Mouse (Mus musculus): ENCODE results near the gene Fmo4.

Fmo4 gene

DNA sequence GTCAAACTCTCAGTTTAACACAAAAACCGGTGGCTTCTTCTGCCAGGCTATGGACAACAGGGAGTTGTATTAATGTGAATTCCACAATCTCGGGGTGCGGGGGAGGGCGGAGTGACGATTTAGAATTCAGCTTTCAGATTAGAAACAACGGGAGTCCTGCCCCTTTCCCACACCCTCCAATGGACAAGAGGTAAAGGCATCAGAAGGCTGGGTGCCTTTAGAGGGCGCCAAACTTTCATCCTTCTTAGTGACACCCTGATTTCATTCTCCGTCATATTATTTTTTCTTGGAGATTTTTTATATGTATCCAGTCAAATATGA is at the start of gene Fmo4:
Fmo4 (minus strand) TSS at position 137 of the 321 bp plus-strand sequence.
- DNase-seq (ENCODE audit: low read depth, low spot score): no peak

DNA sequence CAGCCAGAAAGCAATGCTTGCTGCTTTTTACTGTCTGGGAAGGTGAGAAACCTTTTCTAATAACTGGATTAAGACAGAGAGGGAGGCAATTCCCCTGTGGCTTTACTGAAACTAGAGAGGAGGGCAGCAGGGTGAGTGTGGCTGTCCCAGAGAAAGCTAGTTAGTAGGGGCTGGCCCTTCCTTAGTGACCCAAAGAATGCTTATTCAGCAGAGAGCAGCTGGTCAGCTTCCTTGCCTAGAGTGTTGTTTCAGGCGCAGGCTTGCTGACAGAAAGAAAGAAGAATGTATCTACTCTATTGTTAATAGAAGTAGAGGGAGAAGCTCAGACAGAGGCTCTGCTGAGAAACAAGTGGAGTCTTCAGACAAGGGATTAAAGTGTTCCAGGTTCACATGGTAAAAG is 48.6 kb upstream of the Fmo4 start:
- DNase-seq (ENCODE audit: low read depth, low spot score): no peak

DNA sequence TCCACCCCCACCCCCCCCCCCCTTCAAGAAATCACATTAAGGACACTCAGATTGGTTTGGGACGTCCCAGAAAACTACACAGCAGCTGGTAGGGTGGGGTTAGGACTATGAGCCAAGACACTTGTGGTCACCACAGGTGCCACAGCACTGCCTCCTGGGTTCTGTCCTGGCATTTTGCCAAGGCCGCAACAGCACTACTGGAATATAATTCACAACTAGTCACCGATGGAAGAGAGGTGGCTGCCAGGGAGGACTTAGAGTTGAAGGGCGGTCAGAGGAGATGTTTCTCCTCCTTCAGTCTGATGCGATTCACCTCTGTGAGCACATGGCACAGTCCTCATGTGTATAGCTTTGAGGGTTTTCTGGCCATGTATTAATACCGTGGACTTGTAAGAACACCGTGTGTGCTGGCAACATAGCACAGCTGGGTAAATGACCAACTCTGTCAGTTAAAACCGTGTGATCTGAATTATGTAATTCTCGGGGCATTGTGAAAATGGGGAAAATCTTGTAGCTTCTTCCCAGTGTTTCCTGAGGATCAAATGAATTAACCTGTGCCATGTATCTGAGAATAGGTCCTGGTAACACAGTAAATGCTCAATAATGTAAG is 46.3 kb upstream of the Fmo4 start:
- no peak for DNase-seq (ENCODE audit: low read depth, low spot score)

DNA sequence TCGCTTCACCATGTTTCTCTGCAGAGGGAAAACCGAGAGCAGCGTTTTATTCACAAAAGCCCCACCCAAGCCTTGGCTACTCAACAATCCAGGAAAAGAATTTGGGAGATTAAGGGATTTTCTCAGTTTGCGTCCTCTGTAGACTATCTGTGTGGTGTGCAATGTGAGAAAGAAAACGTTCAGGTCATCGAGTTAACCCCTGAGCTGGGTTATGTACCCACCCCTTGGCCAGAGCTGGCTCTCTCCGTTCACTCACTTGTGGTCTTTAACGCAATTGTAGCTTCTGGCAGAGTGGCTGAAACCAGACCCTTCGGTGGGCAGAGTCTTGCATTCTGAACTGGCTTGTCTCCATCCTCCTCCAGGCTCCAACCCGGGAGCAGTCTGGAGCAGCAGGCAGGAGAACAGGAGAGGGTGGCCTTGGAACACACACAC is 45.8 kb upstream of the Fmo4 start:
- DNase-seq (ENCODE audit: low read depth, low spot score): no peak

DNA sequence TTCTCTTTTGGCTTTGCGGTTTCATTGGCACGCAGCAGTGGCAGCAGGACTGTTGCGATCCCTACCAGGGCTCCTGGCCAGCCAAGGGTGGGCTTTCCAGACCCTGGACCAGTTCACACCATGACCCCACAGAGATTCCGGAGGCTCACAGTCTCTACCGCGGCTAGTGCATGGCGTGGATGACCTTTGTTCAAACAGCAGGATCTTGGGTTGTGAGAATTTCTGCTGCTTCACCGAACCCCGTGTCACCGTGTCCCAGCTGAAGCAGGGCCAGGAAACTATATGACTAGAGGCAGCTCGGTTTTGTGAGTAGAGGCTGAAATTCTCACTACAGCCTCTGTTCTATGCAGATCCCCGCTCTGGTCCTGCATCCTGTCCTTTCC is 45.0 kb upstream of the Fmo4 start:
- DNase-seq (ENCODE audit: low read depth, low spot score): no peak

DNA sequence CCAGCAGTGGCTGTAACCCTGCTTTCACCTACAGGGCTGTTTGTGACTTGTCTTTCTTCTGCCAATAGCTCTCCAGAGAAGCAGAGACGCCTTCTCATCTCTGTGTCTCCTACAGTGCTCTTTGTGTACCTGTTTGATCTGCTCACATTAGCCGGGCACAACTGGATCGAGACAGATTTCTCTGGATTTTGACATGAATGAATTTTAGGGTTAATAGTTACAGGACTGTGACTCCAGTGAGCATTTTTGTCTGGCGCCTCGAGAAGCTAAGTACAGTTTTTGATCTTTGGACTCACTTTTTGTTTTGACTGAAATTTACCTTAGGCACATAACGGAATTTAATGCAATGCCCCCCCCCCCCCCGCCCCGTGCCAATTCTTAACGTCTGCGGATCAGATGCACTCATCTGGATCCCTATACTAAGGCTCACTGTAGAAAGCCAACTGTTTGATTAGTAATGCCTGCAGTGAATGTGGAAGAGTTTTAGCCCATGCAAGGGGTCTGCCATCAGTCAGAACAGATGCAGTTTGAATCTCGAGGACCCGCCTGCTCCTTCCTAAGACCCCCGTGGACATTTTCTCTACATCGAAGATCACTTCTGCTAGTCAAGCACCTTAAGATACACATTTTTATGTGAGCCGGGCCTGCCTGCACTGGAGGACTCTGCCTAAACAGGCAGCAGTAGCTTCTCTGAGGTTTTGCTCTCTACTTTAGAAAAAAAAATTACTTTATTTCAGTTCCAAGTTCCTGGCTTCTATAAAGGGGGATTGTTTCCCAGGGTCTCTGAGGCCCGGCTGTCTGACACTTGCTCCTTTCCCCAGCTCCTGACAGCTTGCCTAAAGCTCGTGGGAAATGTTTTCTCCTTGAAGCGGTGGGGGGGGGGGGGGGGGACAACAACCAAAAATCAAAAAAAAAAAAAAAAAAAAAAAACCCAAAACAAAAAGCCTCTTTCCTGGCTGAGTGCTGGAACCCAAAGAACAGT is 44.3 kb upstream of the Fmo4 start:
- no peak for DNase-seq (ENCODE audit: low read depth, low spot score)

DNA sequence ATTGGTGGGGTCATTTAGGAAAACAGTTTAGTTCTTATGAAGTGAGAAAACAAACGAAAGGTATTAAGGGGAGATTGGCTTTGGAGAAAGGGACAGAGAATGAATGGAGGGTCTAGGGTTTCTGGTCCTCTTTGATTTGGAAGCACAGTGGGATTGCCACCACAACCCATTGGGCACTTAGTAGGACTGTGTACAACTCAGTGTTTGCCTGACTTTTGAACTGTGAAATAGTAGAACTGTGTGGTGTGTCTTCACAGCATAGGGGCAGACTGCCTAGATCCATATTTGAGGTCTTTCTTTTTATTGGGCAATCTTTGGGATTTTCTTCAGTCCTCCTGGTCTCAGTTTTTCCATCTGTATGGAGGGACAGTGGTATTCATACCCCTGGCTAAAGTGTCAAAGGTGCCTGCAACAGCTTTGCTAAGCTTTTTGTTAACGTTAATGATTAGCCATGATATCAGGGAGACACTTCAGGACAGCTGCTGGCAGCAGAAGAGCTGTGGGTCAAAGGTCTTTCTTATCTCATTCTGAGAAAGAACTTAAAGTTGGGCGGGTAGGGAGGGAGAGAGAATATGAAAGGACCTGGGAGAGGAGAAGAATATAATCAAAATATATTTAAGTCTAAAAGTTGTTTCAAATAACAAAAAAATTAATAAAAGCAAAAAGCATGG is 40.2 kb upstream of the Fmo4 start:
- no peak for DNase-seq (ENCODE audit: low read depth, low spot score)

DNA sequence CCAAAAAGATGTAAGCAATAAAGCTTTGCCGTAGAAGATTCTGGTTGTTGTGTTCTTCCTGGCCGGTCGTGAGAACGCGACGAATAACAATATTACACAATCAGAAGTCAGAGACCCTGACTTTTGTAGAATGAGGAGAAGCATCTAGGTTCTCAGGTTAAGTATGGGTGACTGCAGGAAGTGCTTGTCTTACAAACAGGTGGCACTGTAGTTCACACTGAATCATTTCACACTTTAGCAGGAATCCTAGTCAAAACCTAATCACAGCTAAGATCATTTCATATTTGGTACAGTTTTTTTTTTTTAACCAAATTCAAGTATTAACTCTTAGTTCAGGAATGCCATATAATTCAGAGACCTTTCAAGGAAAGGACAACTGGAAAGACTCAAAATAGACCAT is 33.8 kb upstream of the Fmo4 start:
- no peak for DNase-seq (ENCODE audit: low read depth, low spot score)

DNA sequence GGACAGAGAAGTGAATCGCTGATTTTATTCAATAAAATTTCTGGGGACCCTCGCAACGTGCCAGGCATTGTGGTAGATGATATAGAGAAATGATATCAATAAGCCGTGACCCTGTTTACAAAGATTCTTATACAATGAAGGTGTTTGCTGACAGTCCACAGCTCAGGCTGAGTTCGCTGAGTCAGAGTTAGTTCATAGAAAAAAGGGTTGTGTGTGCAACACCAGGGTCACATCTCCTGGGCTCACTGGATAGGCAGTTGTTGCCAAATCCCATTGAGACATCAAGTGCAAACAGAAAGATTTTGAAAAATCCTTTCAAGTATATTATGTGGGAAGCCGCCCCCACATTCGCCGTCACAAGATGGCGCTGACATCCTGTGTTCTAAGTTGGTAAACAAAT is 26.4 kb upstream of the Fmo4 start:
- no peak for DNase-seq (ENCODE audit: low read depth, low spot score)

DNA sequence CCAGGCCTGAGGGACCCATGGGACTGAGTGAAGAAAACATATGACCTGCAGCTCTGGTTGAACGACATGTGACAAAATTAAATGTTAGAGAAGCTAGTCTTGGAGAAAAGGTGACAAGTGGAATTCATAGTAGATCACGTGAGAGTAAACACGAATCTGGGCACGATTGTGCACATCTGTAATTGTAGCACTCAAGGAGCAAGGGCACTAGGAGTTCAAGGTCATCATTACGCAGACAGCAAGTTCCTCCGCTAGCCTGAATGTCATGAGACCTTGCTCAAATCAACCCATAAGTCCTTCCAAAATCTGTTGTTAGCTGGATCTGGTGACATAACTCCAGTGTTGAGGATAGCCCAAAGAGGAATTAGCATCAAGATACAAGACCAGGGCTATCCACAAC is 25.2 kb upstream of the Fmo4 start:
- no peak for DNase-seq (ENCODE audit: low read depth, low spot score)

DNA sequence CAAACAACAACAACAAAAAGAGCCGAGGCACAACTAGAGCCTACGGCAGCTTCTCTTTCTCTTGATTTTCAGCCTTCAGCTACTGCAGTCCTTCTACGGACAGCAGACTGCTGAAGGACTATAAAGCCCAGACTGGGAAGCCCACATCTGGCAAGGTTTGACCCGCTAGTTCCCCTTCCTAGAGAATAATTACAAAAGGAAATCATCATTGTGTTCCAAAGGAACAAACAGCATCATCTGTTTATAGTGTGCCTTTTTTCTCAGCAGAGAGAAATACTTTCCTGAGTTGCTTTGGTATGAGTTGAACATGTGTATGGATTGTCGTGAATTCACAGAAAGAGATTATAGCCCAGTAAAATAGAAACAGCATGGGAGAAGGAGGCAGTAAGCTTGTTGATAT is 20.6 kb upstream of the Fmo4 start:
- no peak for DNase-seq (ENCODE audit: low read depth, low spot score)

DNA sequence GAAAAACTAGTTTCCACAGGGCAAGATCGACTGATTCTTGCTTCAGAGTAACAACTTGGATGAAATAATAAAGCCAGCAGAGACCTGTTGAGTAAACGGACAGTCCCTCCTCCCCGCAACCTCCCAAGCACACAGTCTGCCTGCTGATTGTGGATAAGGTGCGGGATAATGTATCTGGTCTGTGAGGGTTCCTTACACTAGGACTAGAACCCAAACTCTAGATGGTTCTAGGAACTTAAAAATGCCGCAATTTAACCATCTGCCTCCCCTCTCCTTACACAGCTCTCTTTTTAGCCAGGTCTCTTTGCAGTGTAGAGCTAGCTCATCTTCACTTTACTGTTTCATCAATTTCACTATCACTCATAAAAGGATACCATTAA is 18.8 kb upstream of the Fmo4 start:
- DNase-seq (ENCODE audit: low read depth, low spot score): no peak

DNA sequence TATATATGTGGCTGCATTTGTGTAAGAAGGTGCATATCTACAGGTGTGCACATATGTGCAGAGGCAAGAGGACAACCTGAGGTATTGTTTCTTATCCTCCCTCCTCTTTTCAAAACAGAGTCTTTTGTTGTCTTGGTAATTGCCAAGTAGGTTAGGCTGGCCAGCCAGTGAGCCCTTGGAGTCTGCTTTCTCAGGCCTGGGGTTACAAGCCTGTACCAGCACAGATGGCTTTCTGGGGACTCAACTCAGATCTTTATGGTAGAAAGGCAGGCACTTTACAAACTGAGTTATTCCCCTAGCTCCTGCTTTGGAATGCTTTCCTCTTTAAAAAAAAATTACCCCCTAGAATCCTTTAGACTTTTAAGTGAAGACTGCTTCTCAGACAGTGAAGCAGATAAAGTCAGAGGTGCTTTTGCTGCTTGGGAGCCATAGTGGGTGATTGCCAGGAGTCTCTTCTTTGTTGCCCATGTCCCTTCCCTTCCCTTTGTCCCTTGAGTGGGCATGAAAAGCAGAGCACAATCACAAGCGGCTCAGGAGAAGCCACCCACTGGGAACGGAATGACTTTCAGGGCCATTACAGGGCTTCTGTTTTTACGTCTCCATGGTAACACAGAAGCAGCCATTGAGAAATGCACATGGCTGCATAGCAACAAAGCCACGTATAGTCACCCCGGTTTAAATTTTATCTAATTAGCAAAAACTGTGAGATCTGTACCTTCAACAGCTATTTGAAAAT is 18.2 kb upstream of the Fmo4 start:
- no peak for DNase-seq (ENCODE audit: low read depth, low spot score)

DNA sequence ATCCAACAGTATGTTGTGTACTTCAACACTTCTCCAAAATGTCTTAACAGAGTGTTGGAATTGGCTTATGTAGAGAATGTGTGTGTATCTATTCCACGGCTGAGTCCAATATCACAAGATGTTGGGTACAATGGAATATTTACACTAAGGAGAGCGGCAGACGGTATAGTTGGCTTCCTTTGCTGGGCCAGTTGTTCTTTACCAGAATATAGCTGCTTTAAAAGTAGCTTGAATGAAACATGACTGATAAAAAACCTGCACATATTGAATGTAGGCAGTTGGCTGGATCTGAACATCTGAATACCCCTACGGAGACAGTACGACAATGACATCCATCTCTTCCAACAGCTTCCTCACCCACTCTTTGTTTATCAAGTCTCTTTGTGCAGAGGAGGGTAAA is 5.5 kb upstream of the Fmo4 start:
- DNase-seq (ENCODE audit: low read depth, low spot score): peak; percentile 52

DNA sequence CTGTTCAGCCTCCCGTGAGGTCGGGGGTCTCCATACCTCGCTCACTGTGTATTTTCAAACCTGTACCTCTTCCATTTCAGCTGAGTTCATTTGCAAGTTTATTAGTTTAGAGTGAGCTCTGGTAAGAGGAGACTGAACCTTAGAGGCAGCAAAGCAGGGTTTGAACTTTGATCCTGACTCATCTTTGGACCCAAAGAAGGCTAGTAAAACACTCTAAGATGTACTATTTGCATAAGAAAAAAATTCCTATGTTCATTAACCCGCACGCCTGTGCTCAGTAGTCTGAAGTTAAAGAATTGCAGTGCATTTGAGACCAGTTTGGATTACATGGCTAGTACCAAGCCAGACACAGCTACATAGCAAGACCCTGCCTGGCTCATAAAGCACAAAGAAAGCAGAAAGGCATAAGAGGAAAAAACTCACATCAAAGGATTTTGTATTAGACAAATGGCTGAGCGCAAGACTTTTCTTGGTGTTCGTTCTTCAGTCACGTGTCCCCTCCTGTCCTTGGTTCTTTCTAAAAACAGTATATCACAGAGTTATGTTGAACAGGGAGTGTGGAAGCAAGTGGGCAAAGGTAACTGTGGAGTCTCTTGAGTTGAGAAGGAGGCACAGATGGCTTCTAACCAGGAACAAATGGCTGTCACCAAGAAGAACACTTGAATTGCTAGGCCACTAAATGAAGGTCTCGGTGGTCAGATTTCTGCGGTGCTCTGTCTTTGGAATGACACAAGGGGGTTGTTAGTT is 1.8 kb upstream of the Fmo4 start:
- DNase-seq (ENCODE audit: low read depth, low spot score): no peak

DNA sequence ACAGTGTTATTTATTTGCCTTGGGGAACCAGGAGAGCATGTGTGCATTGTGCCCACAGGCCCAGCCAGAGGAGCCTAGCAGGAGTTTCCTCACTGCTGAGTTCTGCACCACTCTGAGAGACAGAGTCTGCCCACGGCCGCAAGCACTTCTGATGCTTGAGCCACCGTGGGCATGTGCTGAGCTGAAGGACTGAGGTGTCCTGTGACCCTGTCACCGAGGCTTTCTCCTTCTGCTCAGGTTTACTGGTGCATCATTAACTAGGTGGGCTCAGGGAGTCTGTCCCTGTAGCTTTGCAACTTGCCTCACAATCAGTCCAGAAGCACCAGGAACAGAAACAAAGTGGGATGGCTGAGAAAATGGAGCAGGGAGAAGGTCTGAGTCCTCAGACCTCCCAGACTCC is 1.2 kb upstream of the Fmo4 start:
- DNase-seq (ENCODE audit: low read depth, low spot score): no peak

DNA sequence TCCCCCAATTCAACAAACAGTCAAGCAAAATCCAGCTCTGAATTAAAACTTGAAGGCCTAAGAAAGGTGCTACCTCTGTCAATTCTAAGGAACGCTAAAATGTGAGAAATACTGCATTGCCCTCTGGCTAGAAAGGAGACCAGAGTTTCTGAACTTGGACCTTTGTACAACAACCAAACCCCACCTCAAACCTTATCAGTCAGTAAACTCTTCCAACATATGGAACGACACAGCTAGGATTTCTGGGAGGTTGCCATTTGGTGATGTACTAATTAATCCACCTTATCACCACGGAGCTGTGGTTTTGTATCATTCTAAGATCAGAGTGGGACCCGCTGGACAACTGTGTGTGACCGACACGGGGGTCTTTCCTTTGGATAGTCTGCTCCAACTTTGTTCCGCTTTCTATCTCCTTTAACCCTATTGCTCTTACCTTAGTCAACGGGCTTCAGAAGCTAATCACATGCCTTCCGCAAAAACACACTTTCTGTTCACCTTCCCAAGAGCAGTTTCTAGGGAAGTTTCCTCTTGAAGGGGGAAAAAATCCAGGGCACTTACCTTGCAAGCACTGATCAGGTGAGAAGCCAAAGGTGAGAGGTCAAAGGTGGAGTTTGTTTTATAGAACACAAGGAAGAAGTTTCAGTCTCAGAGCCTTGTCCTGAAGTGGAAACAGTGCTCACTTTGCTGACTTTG is 483 bp downstream of the Fmo4 start:
- no peak for DNase-seq (ENCODE audit: low read depth, low spot score)

DNA sequence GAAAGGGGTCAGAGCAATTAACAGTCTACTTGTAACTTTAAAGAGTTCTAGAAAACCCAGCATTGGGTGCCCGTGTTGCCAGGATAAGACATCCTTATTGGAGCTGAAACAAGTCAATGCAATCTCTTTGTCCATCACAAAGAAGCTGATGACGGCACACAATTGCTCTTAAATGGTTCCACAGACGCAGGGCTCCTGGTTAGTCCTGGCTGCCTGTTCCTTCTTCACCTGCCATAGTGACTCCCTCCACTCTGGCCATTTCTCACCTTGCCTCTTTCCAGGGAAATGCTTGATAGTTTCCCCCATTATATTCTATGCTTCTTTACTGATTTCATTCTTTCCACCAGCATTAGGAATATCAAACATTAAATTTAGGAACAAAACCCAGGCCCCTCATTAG is 5.2 kb downstream of the Fmo4 start:
- no peak for DNase-seq (ENCODE audit: low read depth, low spot score)

DNA sequence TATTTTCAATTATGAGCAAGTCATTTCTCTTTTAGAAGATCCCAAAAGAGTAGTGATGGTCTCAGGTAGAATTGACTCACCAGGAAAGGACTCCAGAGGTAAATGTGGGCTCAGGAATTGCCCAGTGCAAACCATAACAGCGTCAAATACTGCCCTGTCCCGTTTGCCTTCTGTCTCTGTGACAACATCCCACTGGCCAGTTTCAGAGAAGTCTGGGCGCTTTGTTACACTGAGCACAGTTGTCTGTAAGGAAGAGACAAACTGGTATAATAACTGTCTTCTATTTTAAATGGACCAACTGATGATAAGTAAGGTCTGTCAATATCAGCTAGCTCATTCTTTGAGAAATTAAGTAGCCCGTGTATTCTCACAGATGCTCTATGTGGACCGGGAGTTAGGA is 6.3 kb downstream of the Fmo4 start:
- no peak for DNase-seq (ENCODE audit: low read depth, low spot score)

DNA sequence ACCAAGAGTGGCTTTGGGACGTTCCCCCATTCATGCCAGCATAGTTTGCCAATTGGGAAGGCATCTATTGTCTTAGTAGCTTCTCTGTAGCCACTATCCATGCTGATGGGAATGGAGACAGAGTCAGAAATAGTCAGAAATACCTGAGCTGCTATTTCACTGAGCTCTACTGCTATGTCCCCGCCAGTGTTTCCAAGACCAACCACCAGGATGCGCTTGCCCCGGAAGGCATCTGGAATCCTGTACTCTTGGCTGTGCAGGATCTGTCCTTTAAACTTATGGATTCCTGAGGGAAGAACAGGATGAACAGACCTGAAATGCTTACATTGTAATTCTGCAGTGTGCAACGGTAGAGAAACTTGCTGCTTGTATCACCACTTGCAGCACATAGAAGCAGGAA is 8.8 kb downstream of the Fmo4 start:
- DNase-seq (ENCODE audit: low read depth, low spot score): no peak

DNA sequence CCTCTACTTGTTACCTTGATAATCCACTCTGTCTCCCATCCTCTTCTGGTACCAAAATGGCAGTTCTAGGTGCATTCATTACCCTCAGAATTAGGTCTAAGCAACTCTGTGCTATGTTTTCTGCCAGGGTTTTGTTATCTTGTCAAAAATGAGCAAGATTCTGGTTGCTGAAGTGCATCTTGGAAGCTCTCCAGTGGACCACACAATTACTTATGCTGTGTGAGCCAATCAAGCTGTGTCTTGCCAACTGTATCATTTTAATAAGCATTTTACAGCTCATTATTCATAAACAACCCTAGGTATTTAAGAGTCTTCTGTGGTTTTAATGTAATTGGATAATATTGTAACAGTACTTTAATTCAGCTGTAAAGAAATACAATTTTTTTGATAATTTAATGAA is 17.3 kb downstream of the Fmo4 start:
- no peak for DNase-seq (ENCODE audit: low read depth, low spot score)

Data from telencephalon, adult 2 months (tissue).